Mouse (Mus musculus): ENCODE data around the gene Arntl2. TPM values are rescaled to one million over a fixed set of nuclear protein-coding genes. Genes with fewer than 3 reads are reported as not detected.
"Not testable (repeated sequence)": the region's sequence is repeated elsewhere in the genome, so short reads cannot be mapped to it uniquely, and the experiment has no call there.

Gene Arntl2
- total RNA-seq, 2 experiments from 2014 or later = 6.0 to 8.1 TPM

- no peak for DNase-seq (ENCODE audit: low spot score in 2 of 2)
Observed at GRCm38 (mm10) chr6:146845347-146845746, 49.5 kb downstream of the Arntl2 start.

GRCm38 (mm10) chr6:146845961-146846750, 50.3 kb downstream of the Arntl2 start:
- DNase-seq (ENCODE audit: low spot score in 2 of 2) = no peak

GRCm38 (mm10) chr6:146847402-146847801, 51.5 kb downstream of the Arntl2 start:
- no peak for DNase-seq (ENCODE audit: low spot score in 2 of 2)

GRCm38 (mm10) chr6:146848281-146848680, 52.4 kb downstream of the Arntl2 start:
- DNase-seq (ENCODE audit: low spot score in 2 of 2) = no peak

- DNase-seq (ENCODE audit: low spot score in 2 of 2) = no peak
Observed at GRCm38 (mm10) chr6:146850050-146850449, 54.2 kb downstream of the Arntl2 start, which contains the start of gene Smco2. Smco2 (plus strand) TSS chr6:146850104.

GRCm38 (mm10) chr6:146851916-146852315, 56.1 kb downstream of the Arntl2 start:
- no peak for DNase-seq (ENCODE audit: low spot score in 2 of 2)

- DNase-seq (ENCODE audit: low spot score in 2 of 2) = no peak
Observed at GRCm38 (mm10) chr6:146852739-146853138, 56.9 kb downstream of the Arntl2 start.

GRCm38 (mm10) chr6:146855185-146855584, 59.3 kb downstream of the Arntl2 start:
- DNase-seq (ENCODE audit: low spot score in 2 of 2) = no peak

- no peak for DNase-seq (ENCODE audit: low spot score in 2 of 2)
Observed at GRCm38 (mm10) chr6:146857386-146857785, 61.5 kb downstream of the Arntl2 start.

- no peak for DNase-seq (ENCODE audit: low spot score in 2 of 2)
Observed at GRCm38 (mm10) chr6:146863154-146863553, 67.3 kb downstream of the Arntl2 start.

GRCm38 (mm10) chr6:146864370-146864769, 68.5 kb downstream of the Arntl2 start:
- not testable (repeated sequence) for DNase-seq (ENCODE audit: low spot score in 2 of 2)

GRCm38 (mm10) chr6:146865701-146866100, 69.8 kb downstream of the Arntl2 start:
- no peak for DNase-seq (ENCODE audit: low spot score in 2 of 2)

GRCm38 (mm10) chr6:146871975-146872374, 76.1 kb downstream of the Arntl2 start:
- DNase-seq (ENCODE audit: low spot score in 2 of 2) = no peak

GRCm38 (mm10) chr6:146874415-146874814, 78.6 kb downstream of the Arntl2 start:
- no peak for DNase-seq (ENCODE audit: low spot score in 2 of 2)

- DNase-seq (ENCODE audit: low spot score in 2 of 2) = no peak
Observed at GRCm38 (mm10) chr6:146876820-146877219, 81.0 kb downstream of the Arntl2 start.

GRCm38 (mm10) chr6:146877425-146878045, 81.7 kb downstream of the Arntl2 start:
- DNase-seq (ENCODE audit: low spot score in 2 of 2) = peak; percentile 13 to 50

GRCm38 (mm10) chr6:146878926-146879325, 83.1 kb downstream of the Arntl2 start:
- no peak for DNase-seq (ENCODE audit: low spot score in 2 of 2)

GRCm38 (mm10) chr6:146879856-146880255, 84.0 kb downstream of the Arntl2 start:
- no peak for DNase-seq (ENCODE audit: low spot score in 2 of 2)

GRCm38 (mm10) chr6:146880296-146880695, 84.4 kb downstream of the Arntl2 start:
- no peak for DNase-seq (ENCODE audit: low spot score in 2 of 2)

- no peak for DNase-seq (ENCODE audit: low spot score in 2 of 2)
Observed at GRCm38 (mm10) chr6:146881896-146882770, 86.3 kb downstream of the Arntl2 start.

Measured in layer of hippocampus, adult 18-20 months (tissue).